Mouse (Mus musculus) embryonic facial prominence, embryonic 15.5 days (tissue): ENCODE data around the gene Gm17359. TPM values are rescaled to one million over a fixed set of nuclear protein-coding genes. Genes with fewer than 3 reads are reported as not detected.

Experiments
- ATAC-seq: fragments of 200-750 bp; cut with Nextera tagmentation; 2 replicates; pipeline ENCODE4 v1.8.0; 2017; ENCODE audit warnings: low read depth, moderate TSS enrichment; ENCODE audit not compliant: insufficient number of reproducible peaks, low FRiP score, low TSS enrichment
- H3K27ac ChIP-seq: fragments of 300-500 bp; sonication (generic); replicated peaks from 2 replicates; pipeline ENCODE4 v1.5.1; 2015; ENCODE audit warnings: mild to moderate bottlenecking, inconsistent platforms
- H3K27me3 ChIP-seq: fragments of 300-500 bp; sonication (generic); 2 replicates; pipeline ENCODE4 v1.6.1; 2015; ENCODE audit warnings: inconsistent platforms
- H3K36me3 ChIP-seq: fragments of 300-500 bp; sonication (generic); 2 replicates; pipeline ENCODE4 v1.6.1; 2015; ENCODE audit warnings: mild to moderate bottlenecking, inconsistent platforms
- H3K4me1 ChIP-seq: fragments of 300-500 bp; sonication (generic); 2 replicates; pipeline ENCODE4 v1.6.1; 2015; ENCODE audit warnings: inconsistent platforms
- H3K4me2 ChIP-seq: fragments of 300-500 bp; sonication (generic); replicated peaks from 2 replicates; pipeline ENCODE4 v1.6.1; 2015; ENCODE audit warnings: mild to moderate bottlenecking, inconsistent platforms
- H3K4me3 ChIP-seq: fragments of 300-500 bp; sonication (generic); replicated peaks from 2 replicates; pipeline ENCODE4 v1.5.1; 2015; ENCODE audit warnings: mild to moderate bottlenecking, inconsistent platforms
- H3K9ac ChIP-seq: fragments of 300-500 bp; sonication (generic); 2 replicates; pipeline ENCODE4 v1.6.1; 2015; ENCODE audit warnings: inconsistent platforms
- H3K9me3 ChIP-seq: fragments of 300-500 bp; sonication (generic); replicated peaks from 2 replicates; pipeline ENCODE4 v1.6.1; 2016; ENCODE audit warnings: inconsistent platforms
- whole genome bisulfite sequencing: fragments of 180-500 bp; shearing (Covaris S2); methylation state at CpG from one replicate; pipeline ENCODE4 v1.1.7; 2015; 5-methylcytosine and 5-hydroxymethylcytosine counted together
- polyA plus RNA-seq: library from polyadenylated mRNA; unstranded; fragments of >200 nt; fragmentation: Nextera tagmentation; extraction: Ambion mirVana; gene quantifications from 2 replicates; pipeline ENCODE4 v1.2.1, GENCODE M21; 2015

The Gm17359 gene
- polyA plus RNA-seq, 1 experiment from 2014 or later: not detected

- ATAC-seq: no peak
- 28% methylated on average over 8 of the region's 8 CpGs for WGBS
- Histone ChIP-seq H3K9ac (no peak overlapping the region), H3K4me3 (no peak overlapping the region), H3K9me3 (no peaks in the 10 kb centered on the region), H3K27ac (no peak overlapping the region), H3K36me3 (no peaks in the 10 kb centered on the region), H3K4me1 (no peaks in the 10 kb centered on the region), H3K27me3 (no peaks in the 10 kb centered on the region; the same call in 1 of the 2 replicates), H3K4me2 (no peak overlapping the region)
Measured at GRCm38 (mm10) chr3:79385434-79386029, 49.1 kb downstream of the Gm17359 start.

- H3K9me3 ChIP-seq: no peaks in the 10 kb centered on the region
- no peaks in the 10 kb centered on the region for H3K36me3 ChIP-seq
- WGBS: 44% methylated on average over 4 of the region's 4 CpGs
- H3K4me1 ChIP-seq: no peaks in the 10 kb centered on the region
- H3K27me3 ChIP-seq: no peaks in the 10 kb centered on the region
- no peak for ATAC-seq
- H3K4me3 ChIP-seq: no peak overlapping the region
- H3K4me2 ChIP-seq: no peak overlapping the region
- H3K9ac ChIP-seq: no peak overlapping the region
- no peak overlapping the region for H3K27ac ChIP-seq
Measured at GRCm38 (mm10) chr3:79389081-79389480, 52.6 kb downstream of the Gm17359 start.

- Histone ChIP-seq H3K4me1 (no peaks in the 10 kb centered on the region), H3K9me3 (no peaks in the 10 kb centered on the region), H3K4me2 (no peak overlapping the region), H3K27me3 (no peaks in the 10 kb centered on the region), H3K4me3 (no peak overlapping the region), H3K36me3 (no peaks in the 10 kb centered on the region), H3K9ac (no peak overlapping the region), H3K27ac (no peak overlapping the region)
- no peak for ATAC-seq
- WGBS: 43% methylated on average over 4 of the region's 4 CpGs
Measured at GRCm38 (mm10) chr3:79400552-79400951, 64.1 kb downstream of the Gm17359 start.

GRCm38 (mm10) chr3:79402056-79402455, 65.6 kb downstream of the Gm17359 start:
- Histone ChIP-seq H3K9ac (no peak overlapping the region), H3K27ac (no peak overlapping the region), H3K36me3 (no peaks in the 10 kb centered on the region), H3K4me2 (no peak overlapping the region), H3K27me3 (no peaks in the 10 kb centered on the region), H3K4me1 (no peaks in the 10 kb centered on the region), H3K9me3 (no peaks in the 10 kb centered on the region), H3K4me3 (no peak overlapping the region)
- ATAC-seq: no peak
- 89% methylated on average over 8 of the region's 8 CpGs for WGBS

- Histone ChIP-seq H3K9ac (no peak overlapping the region), H3K36me3 (no peaks in the 10 kb centered on the region), H3K9me3 (no peaks in the 10 kb centered on the region), H3K27me3 (no peaks in the 10 kb centered on the region), H3K27ac (no peak overlapping the region), H3K4me1 (0 out of 2 replicates have a peak, but pooled peaks cover 6% of the 10 kb centered on the region), H3K4me3 (no peak overlapping the region), H3K4me2 (no peak overlapping the region)
- no peak for ATAC-seq
- WGBS: 37% methylated on average over 4 of the region's 4 CpGs
Measured at GRCm38 (mm10) chr3:79408546-79408945, 72.1 kb downstream of the Gm17359 start.

GRCm38 (mm10) chr3:79409927-79410628, 73.6 kb downstream of the Gm17359 start:
- Histone ChIP-seq H3K27ac (no peak overlapping the region), H3K27me3 (no peaks in the 10 kb centered on the region), H3K4me3 (no peak overlapping the region), H3K4me2 (no peak overlapping the region), H3K9ac (no peak overlapping the region), H3K9me3 (no peaks in the 10 kb centered on the region), H3K4me1 (0 out of 2 replicates have a peak, but pooled peaks cover 6% of the 10 kb centered on the region), H3K36me3 (no peaks in the 10 kb centered on the region)
- no peak for ATAC-seq
- 29% methylated on average over 10 of the region's 10 CpGs for WGBS

- Histone ChIP-seq H3K9me3 (no peaks in the 10 kb centered on the region), H3K4me3 (no peak overlapping the region), H3K36me3 (no peaks in the 10 kb centered on the region), H3K9ac (no peak overlapping the region), H3K4me1 (0 out of 2 replicates have a peak, but pooled peaks cover 6% of the 10 kb centered on the region), H3K4me2 (no peak overlapping the region), H3K27me3 (no peaks in the 10 kb centered on the region), H3K27ac (no peak overlapping the region)
- no peak for ATAC-seq
- 38% methylated on average over 5 of the region's 5 CpGs for WGBS
Measured at GRCm38 (mm10) chr3:79410629-79410995, 74.2 kb downstream of the Gm17359 start.

GRCm38 (mm10) chr3:79411666-79412065, 75.2 kb downstream of the Gm17359 start:
- H3K27ac ChIP-seq: no peak overlapping the region
- H3K9me3 ChIP-seq: no peaks in the 10 kb centered on the region
- 7% methylated on average over 2 of the region's 2 CpGs for WGBS
- no peaks in the 10 kb centered on the region for H3K27me3 ChIP-seq
- H3K4me2 ChIP-seq: no peak overlapping the region
- no peak for ATAC-seq
- H3K4me3 ChIP-seq: no peak overlapping the region
- no peak overlapping the region for H3K9ac ChIP-seq
- 0 out of 2 replicates have a peak, but pooled peaks cover 6% of the 10 kb centered on the region for H3K4me1 ChIP-seq
- no peaks in the 10 kb centered on the region for H3K36me3 ChIP-seq

GRCm38 (mm10) chr3:79413492-79413891, 77.0 kb downstream of the Gm17359 start:
- WGBS: 73% methylated on average over 1 of the region's 1 CpGs
- ATAC-seq: no peak
- no peaks in the 10 kb centered on the region for H3K9me3 ChIP-seq
- 0 out of 2 replicates have a peak, but pooled peaks cover 6% of the 10 kb centered on the region for H3K4me1 ChIP-seq
- H3K27me3 ChIP-seq: no peaks in the 10 kb centered on the region
- H3K4me3 ChIP-seq: no peak overlapping the region
- no peak overlapping the region for H3K4me2 ChIP-seq
- H3K36me3 ChIP-seq: no peaks in the 10 kb centered on the region
- H3K9ac ChIP-seq: no peak overlapping the region
- no peak overlapping the region for H3K27ac ChIP-seq

GRCm38 (mm10) chr3:79415081-79415480, 78.6 kb downstream of the Gm17359 start:
- no peaks in the 10 kb centered on the region for H3K36me3 ChIP-seq
- H3K9me3 ChIP-seq: no peaks in the 10 kb centered on the region
- no peak overlapping the region for H3K27ac ChIP-seq
- no peak overlapping the region for H3K4me2 ChIP-seq
- no peak for ATAC-seq
- no peak overlapping the region for H3K9ac ChIP-seq
- 75% methylated on average over 5 of the region's 5 CpGs for WGBS
- no peak overlapping the region for H3K4me3 ChIP-seq
- H3K27me3 ChIP-seq: no peaks in the 10 kb centered on the region
- 0 out of 2 replicates have a peak, but pooled peaks cover 6% of the 10 kb centered on the region for H3K4me1 ChIP-seq

- Histone ChIP-seq H3K27me3 (no peaks in the 10 kb centered on the region), H3K4me1 (0 out of 2 replicates have a peak, but pooled peaks cover 6% of the 10 kb centered on the region), H3K4me2 (no peak overlapping the region), H3K9ac (no peak overlapping the region), H3K9me3 (no peaks in the 10 kb centered on the region), H3K4me3 (no peak overlapping the region), H3K36me3 (no peaks in the 10 kb centered on the region), H3K27ac (no peak overlapping the region)
- ATAC-seq: no peak
Measured at GRCm38 (mm10) chr3:79415929-79416328, 79.5 kb downstream of the Gm17359 start.
